Mouse (Mus musculus): ENCODE results near the gene Gm11634. TPM values are rescaled to one million over a fixed set of nuclear protein-coding genes. Genes with fewer than 3 reads are reported as not detected.
"Not testable (repeated sequence)": the region's sequence is repeated elsewhere in the genome, so short reads cannot be mapped to it uniquely, and the experiment has no call there.

Gm11634 gene
- polyA plus RNA-seq, 1 experiment from 2014 or later: not detected

GRCm38 (mm10) chr11:101640857-101641709 lies 42.0 kb upstream of the Gm11634 start:
- H3K9me3 ChIP-seq (ENCODE audit: control insufficient read depth, low read length); H3K4me1 ChIP-seq (ENCODE audit: control insufficient read depth, insufficient read depth, low read length); H3K36me3 ChIP-seq (ENCODE audit: control insufficient read depth, insufficient read depth, low read length); H3K27me3 ChIP-seq (ENCODE audit: control insufficient read depth, insufficient read depth, low read length): not testable (repeated sequence)
- Histone ChIP-seq H3K9ac (ENCODE audit: low read length) (peak overlapping the region; percentile 49; the same call in 1 of the 2 replicates), H3K27ac (ENCODE audit: low read depth, low read length) (0 out of 2 replicates have a peak overlapping the region, but pooled peaks have one; percentile 60), H3K4me2 (ENCODE audit: low read depth) (peak overlapping the region; percentile 34), H3K4me3 (ENCODE audit: low read depth, low read length) (peak overlapping the region; percentile 15; the same call in 1 of the 2 replicates)
- WGBS: 8% methylated on average over 40 of the region's 53 CpGs
- DNase-seq (ENCODE audit: low spot score) (peak; percentile 82), ATAC-seq (ENCODE audit: insufficient read depth, low FRiP score, low TSS enrichment) (peak; percentile 64)

GRCm38 (mm10) chr11:101639761-101640160 lies 40.7 kb upstream of the Gm11634 start:
- no peak overlapping the region for H3K4me3 ChIP-seq (ENCODE audit: low read depth, low read length)
- H3K36me3 ChIP-seq (ENCODE audit: control insufficient read depth, insufficient read depth, low read length): no peaks in the 10 kb centered on the region
- no peak overlapping the region for H3K27ac ChIP-seq (ENCODE audit: low read depth, low read length)
- no peaks in the 10 kb centered on the region for H3K27me3 ChIP-seq (ENCODE audit: control insufficient read depth, insufficient read depth, low read length)
- no peak overlapping the region for H3K9ac ChIP-seq (ENCODE audit: low read length)
- no peak for ATAC-seq (ENCODE audit: insufficient read depth, low FRiP score, low TSS enrichment)
- WGBS: 92% methylated on average over 4 of the region's 4 CpGs
- no peaks in the 10 kb centered on the region for H3K9me3 ChIP-seq (ENCODE audit: control insufficient read depth, low read length)
- no peak for DNase-seq (ENCODE audit: low spot score)
- H3K4me2 ChIP-seq (ENCODE audit: low read depth): no peak overlapping the region
- no peaks in the 10 kb centered on the region for H3K4me1 ChIP-seq (ENCODE audit: control insufficient read depth, insufficient read depth, low read length)

GRCm38 (mm10) chr11:101635660-101636059 lies 36.6 kb upstream of the Gm11634 start:
- Histone ChIP-seq H3K4me3 (ENCODE audit: low read depth, low read length) (no peak overlapping the region), H3K27ac (ENCODE audit: low read depth, low read length) (no peak overlapping the region), H3K36me3 (ENCODE audit: control insufficient read depth, insufficient read depth, low read length) (no peaks in the 10 kb centered on the region), H3K9ac (ENCODE audit: low read length) (no peak overlapping the region), H3K9me3 (ENCODE audit: control insufficient read depth, low read length) (no peaks in the 10 kb centered on the region), H3K27me3 (ENCODE audit: control insufficient read depth, insufficient read depth, low read length) (no peaks in the 10 kb centered on the region), H3K4me2 (ENCODE audit: low read depth) (no peak overlapping the region), H3K4me1 (ENCODE audit: control insufficient read depth, insufficient read depth, low read length) (no peaks in the 10 kb centered on the region)
- no peak for DNase-seq (ENCODE audit: low spot score)
- 77% methylated on average over 10 of the region's 10 CpGs for WGBS
- no peak for ATAC-seq (ENCODE audit: insufficient read depth, low FRiP score, low TSS enrichment)

- H3K36me3 ChIP-seq (ENCODE audit: control insufficient read depth, insufficient read depth, low read length); H3K4me1 ChIP-seq (ENCODE audit: control insufficient read depth, insufficient read depth, low read length); H3K9me3 ChIP-seq (ENCODE audit: control insufficient read depth, low read length); H3K9ac ChIP-seq (ENCODE audit: low read length); H3K27me3 ChIP-seq (ENCODE audit: control insufficient read depth, insufficient read depth, low read length); H3K27ac ChIP-seq (ENCODE audit: low read depth, low read length); DNase-seq (ENCODE audit: low spot score); ATAC-seq (ENCODE audit: insufficient read depth, low FRiP score, low TSS enrichment): not testable (repeated sequence)
- WGBS: 75% methylated on average over 4 of the region's 5 CpGs
- H3K4me3 ChIP-seq (ENCODE audit: low read depth, low read length): peak overlapping the region; percentile 48; the same call in 1 of the 2 replicates
- peak overlapping the region; percentile 65 for H3K4me2 ChIP-seq (ENCODE audit: low read depth)
Observed at GRCm38 (mm10) chr11:101628733-101629417, 29.8 kb upstream of the Gm11634 start.

GRCm38 (mm10) chr11:101627857-101628559 lies 29.0 kb upstream of the Gm11634 start:
- no peaks in the 10 kb centered on the region for H3K27me3 ChIP-seq (ENCODE audit: control insufficient read depth, insufficient read depth, low read length)
- WGBS: under 1% methylated on average over 33 of the region's 33 CpGs

GRCm38 (mm10) chr11:101626995-101627856 lies 28.2 kb upstream of the Gm11634 start, which contains the start of gene Rdm1:
Gene Rdm1, plus strand, starts transcription at chr11:101627195.
- DNase-seq (ENCODE audit: low spot score) (peak; percentile 91), ATAC-seq (ENCODE audit: insufficient read depth, low FRiP score, low TSS enrichment) (peak; percentile 91)
- Histone ChIP-seq H3K4me2 (ENCODE audit: low read depth) (peak within 1 kb of the TSS; percentile 65), H3K27ac (ENCODE audit: low read depth, low read length) (peak within 1 kb of the TSS; percentile 92), H3K9ac (ENCODE audit: low read length) (peak within 1 kb of the TSS; percentile 64), H3K27me3 (ENCODE audit: control insufficient read depth, insufficient read depth, low read length) (no peaks in the 10 kb centered on the region), H3K36me3 (ENCODE audit: control insufficient read depth, insufficient read depth, low read length) (no peaks in the 10 kb centered on the region), H3K4me1 (ENCODE audit: control insufficient read depth, insufficient read depth, low read length) (no peaks in the 10 kb centered on the region), H3K9me3 (ENCODE audit: control insufficient read depth, low read length) (no peaks in the 10 kb centered on the region), H3K4me3 (ENCODE audit: low read depth, low read length) (peak within 1 kb of the TSS; percentile 48)
- WGBS: under 1% methylated on average over 32 of the region's 34 CpGs

More at GRCm38 (mm10) chr11:101627857-101628559, 29.0 kb upstream of the Gm11634 start:
- no peaks in the 10 kb centered on the region for H3K4me1 ChIP-seq (ENCODE audit: control insufficient read depth, insufficient read depth, low read length)
- peak overlapping the region; percentile 64 for H3K9ac ChIP-seq (ENCODE audit: low read length)
- peak overlapping the region; percentile 91 for H3K27ac ChIP-seq (ENCODE audit: low read depth, low read length)
- DNase-seq (ENCODE audit: low spot score) (peak; percentile 90), ATAC-seq (ENCODE audit: insufficient read depth, low FRiP score, low TSS enrichment) (peak; percentile 27)
- peak overlapping the region; percentile 65 for H3K4me2 ChIP-seq (ENCODE audit: low read depth)
- peak overlapping the region; percentile 48 for H3K4me3 ChIP-seq (ENCODE audit: low read depth, low read length)
- no peaks in the 10 kb centered on the region for H3K36me3 ChIP-seq (ENCODE audit: control insufficient read depth, insufficient read depth, low read length)
- no peaks in the 10 kb centered on the region for H3K9me3 ChIP-seq (ENCODE audit: control insufficient read depth, low read length)

- 6% methylated on average over 8 of the region's 8 CpGs for WGBS
- H3K27me3 ChIP-seq (ENCODE audit: control insufficient read depth, insufficient read depth, low read length): no peaks in the 10 kb centered on the region
- H3K4me1 ChIP-seq (ENCODE audit: control insufficient read depth, insufficient read depth, low read length): no peaks in the 10 kb centered on the region
- no peaks in the 10 kb centered on the region for H3K36me3 ChIP-seq (ENCODE audit: control insufficient read depth, insufficient read depth, low read length)
- ATAC-seq (ENCODE audit: insufficient read depth, low FRiP score, low TSS enrichment) (0 out of 2 replicates have a peak, but pooled peaks have one; percentile 5), DNase-seq (ENCODE audit: low spot score) (no peak)
- no peak overlapping the region; the same call in 1 of the 2 replicates for H3K27ac ChIP-seq (ENCODE audit: low read depth, low read length)
- peak overlapping the region; percentile 36; the same call in 1 of the 2 replicates for H3K9ac ChIP-seq (ENCODE audit: low read length)
- peak overlapping the region; percentile 36 for H3K4me2 ChIP-seq (ENCODE audit: low read depth)
- no peaks in the 10 kb centered on the region for H3K9me3 ChIP-seq (ENCODE audit: control insufficient read depth, low read length)
- peak overlapping the region; percentile 17 for H3K4me3 ChIP-seq (ENCODE audit: low read depth, low read length)
Observed at GRCm38 (mm10) chr11:101626649-101626994, 27.6 kb upstream of the Gm11634 start.

All from neural tube, embryonic 11.5 days (tissue).